Mouse (Mus musculus) G1E (cell line): ENCODE measurements at regions not wholly inside any gene's neighbourhood (a gene's known extent, or its start where the extent isn't known, plus 50 kb on each side); places are given as distances from the start of the nearest gene placed in this dataset.

Source experiments
- CTCF ChIP-seq: IDR thresholded peaks from 2 replicates; pipeline ENCODE4 v1.5.1; 2012; ENCODE audit warnings: low read depth, low read length, inconsistent platforms, mixed read lengths
- GATA1 ChIP-seq: IDR thresholded peaks from 2 replicates; pipeline ENCODE4 v1.6.1; 2012; ENCODE audit warnings: borderline replicate concordance, low read length, inconsistent platforms, mixed read lengths
- TAL1 ChIP-seq: conservative IDR thresholded peaks from 2 replicates; pipeline ENCODE4 v1.6.1; 2012; ENCODE audit warnings: low read depth, low read length, inconsistent platforms, mixed read lengths

GRCm38 (mm10) chr9:100369921-100370320 is 116.7 kb downstream of the Il20rb start:
- TF ChIP-seq CTCF (no peak), TAL1 (no peak), GATA1 (no peak)
